Mouse (Mus musculus) stomach, postnatal 0 days (tissue): ENCODE data around the gene Cyp27a1. TPM values are rescaled to one million over a fixed set of nuclear protein-coding genes. Genes with fewer than 3 reads are reported as not detected.

Experiments used
- ATAC-seq: fragments of 200-750 bp; cut with Nextera tagmentation; 2 replicates; pipeline ENCODE4 v1.8.0; 2017; ENCODE audit not compliant: low FRiP score, low TSS enrichment
- DNase-seq: peaks from one replicate; pipeline ENCODE4 v3.0.0-alpha.2; 2016; ENCODE audit warnings: low spot score
- H3K27ac ChIP-seq: fragments of 300-500 bp; sonication (generic); replicated peaks from 2 replicates; pipeline ENCODE4 v1.5.1; 2014; ENCODE audit warnings: mild to moderate bottlenecking, control low read depth
- H3K27me3 ChIP-seq: fragments of 300-500 bp; sonication (generic); 2 replicates; pipeline ENCODE4 v1.6.1; 2014; ENCODE audit warnings: low read length; ENCODE audit not compliant: control insufficient read depth, insufficient read depth
- H3K36me3 ChIP-seq: fragments of 300-500 bp; sonication (generic); 2 replicates; pipeline ENCODE4 v1.6.1; 2014; ENCODE audit warnings: low read length, mixed read lengths; ENCODE audit not compliant: control insufficient read depth, insufficient read depth
- H3K4me1 ChIP-seq: fragments of 300-500 bp; sonication (generic); replicated peaks from 2 replicates; pipeline ENCODE4 v1.6.1; 2014; ENCODE audit warnings: antibody characterized with exemption; ENCODE audit not compliant: control insufficient read depth, insufficient read depth
- H3K4me2 ChIP-seq: fragments of 300-500 bp; sonication (generic); replicated peaks from 2 replicates; pipeline ENCODE4 v1.6.1; 2014; ENCODE audit warnings: low read depth, mild to moderate bottlenecking, control low read depth, moderate library complexity
- H3K4me3 ChIP-seq: fragments of 300-500 bp; sonication (generic); 2 replicates; pipeline ENCODE4 v1.5.1; 2014; ENCODE audit warnings: low read depth, low read length, control low read depth
- H3K9ac ChIP-seq: fragments of 300-500 bp; sonication (generic); 2 replicates; pipeline ENCODE4 v1.6.1; 2014; ENCODE audit warnings: mild to moderate bottlenecking, low read length, control low read depth, mixed read lengths
- H3K9me3 ChIP-seq: fragments of 300-500 bp; sonication (generic); 2 replicates; pipeline ENCODE4 v1.6.1; 2016; ENCODE audit warnings: low read length; ENCODE audit not compliant: control insufficient read depth
- CTCF ChIP-seq: IDR thresholded peaks from 2 replicates; pipeline ENCODE4 v1.5.1; 2016; ENCODE audit warnings: antibody characterized with exemption, low read depth, mild to moderate bottlenecking, moderate library complexity
- EP300 ChIP-seq: optimal IDR thresholded peaks from 2 replicates; pipeline ENCODE3; 2016; ENCODE audit warnings: antibody characterized with exemption
- WGBS: fragments of 180-500 bp; shearing (Covaris S2); extraction: QIAGEN DNeasy Blood & Tissue Kit; methylation state at CpG from one replicate; pipeline ENCODE4 v1.1.7; 2014; 5-methylcytosine and 5-hydroxymethylcytosine counted together
- polyA plus RNA-seq: library from polyadenylated mRNA; unstranded; fragments of >200 nt; fragmentation: Nextera tagmentation; extraction: Ambion mirVana; gene quantifications from 2 replicates; pipeline ENCODE4 v1.2.1, GENCODE M21; 2015

Gene Cyp27a1
- polyA plus RNA-seq, 1 experiment from 2014 or later = 8.8 TPM

- Histone ChIP-seq H3K4me2 (no peak overlapping the region), H3K9me3 (no peaks in the 10 kb centered on the region), H3K27me3 (no peaks in the 10 kb centered on the region), H3K36me3 (no peaks in the 10 kb centered on the region), H3K9ac (no peak overlapping the region), H3K4me1 (no peaks in the 10 kb centered on the region), H3K27ac (no peak overlapping the region), H3K4me3 (no peak overlapping the region)
- TF ChIP-seq EP300 (no peak), CTCF (no peak)
- DNase-seq (no peak), ATAC-seq (no peak)
- 61% methylated on average over 6 of the region's 6 CpGs for WGBS
These were observed 8.3 kb downstream of the Cyp27a1 start for GRCm38 (mm10) chr1:74721657-74722056.

- H3K27ac ChIP-seq = no peak overlapping the region
- no peaks in the 10 kb centered on the region for H3K36me3 ChIP-seq
- H3K9me3 ChIP-seq = no peaks in the 10 kb centered on the region
- ATAC-seq (no peak), DNase-seq (peak; percentile 27)
- H3K4me3 ChIP-seq = no peak overlapping the region
- H3K4me2 ChIP-seq = no peak overlapping the region
- no peak overlapping the region for H3K9ac ChIP-seq
- H3K27me3 ChIP-seq = no peaks in the 10 kb centered on the region
- WGBS = 73% methylated on average over 2 of the region's 2 CpGs
- TF ChIP-seq EP300 (no peak), CTCF (peak; percentile 61)
- no peaks in the 10 kb centered on the region for H3K4me1 ChIP-seq
These were observed 10.4 kb downstream of the Cyp27a1 start for GRCm38 (mm10) chr1:74723748-74724147.

GRCm38 (mm10) chr1:74726114-74726513 lies 12.7 kb downstream of the Cyp27a1 start:
- H3K27ac ChIP-seq = no peak overlapping the region
- no peak overlapping the region for H3K4me2 ChIP-seq
- no peaks in the 10 kb centered on the region for H3K4me1 ChIP-seq
- H3K27me3 ChIP-seq = no peaks in the 10 kb centered on the region
- no peaks in the 10 kb centered on the region for H3K36me3 ChIP-seq
- 36% methylated on average over 5 of the region's 5 CpGs for WGBS
- DNase-seq = no peak
- no peak overlapping the region for H3K9ac ChIP-seq
- H3K9me3 ChIP-seq = no peaks in the 10 kb centered on the region
- TF ChIP-seq EP300 = no peak
- no peak for TF ChIP-seq CTCF
- H3K4me3 ChIP-seq = no peak overlapping the region
- ATAC-seq = no peak

- H3K27ac ChIP-seq = 0 out of 2 replicates have a peak overlapping the region, but pooled peaks have one; percentile 3
- H3K27me3 ChIP-seq = no peaks in the 10 kb centered on the region
- no peaks in the 10 kb centered on the region for H3K4me1 ChIP-seq
- ATAC-seq (peak; percentile 77), DNase-seq (peak; percentile 25)
- TF ChIP-seq EP300 (no peak), CTCF (no peak)
- 35% methylated on average over 5 of the region's 5 CpGs for WGBS
- H3K9me3 ChIP-seq = no peaks in the 10 kb centered on the region
- no peak overlapping the region for H3K9ac ChIP-seq
- no peak overlapping the region for H3K4me2 ChIP-seq
- no peaks in the 10 kb centered on the region for H3K36me3 ChIP-seq
- H3K4me3 ChIP-seq = no peak overlapping the region
These were observed 13.3 kb downstream of the Cyp27a1 start for GRCm38 (mm10) chr1:74726674-74727073.

GRCm38 (mm10) chr1:74728446-74728845 lies 15.1 kb downstream of the Cyp27a1 start:
- no peak overlapping the region for H3K4me2 ChIP-seq
- H3K4me3 ChIP-seq = no peak overlapping the region
- H3K9ac ChIP-seq = no peak overlapping the region
- H3K27ac ChIP-seq = no peak overlapping the region
- H3K36me3 ChIP-seq = no peaks in the 10 kb centered on the region
- TF ChIP-seq CTCF = no peak
- TF ChIP-seq EP300 = no peak
- H3K4me1 ChIP-seq = no peaks in the 10 kb centered on the region
- H3K9me3 ChIP-seq = no peaks in the 10 kb centered on the region
- ATAC-seq (no peak), DNase-seq (no peak)
- no peaks in the 10 kb centered on the region for H3K27me3 ChIP-seq
- WGBS = 70% methylated on average over 8 of the region's 8 CpGs

GRCm38 (mm10) chr1:74736977-74737376 lies 23.6 kb downstream of the Cyp27a1 start:
- H3K27ac ChIP-seq = no peak overlapping the region
- no peak for DNase-seq
- no peak overlapping the region for H3K9ac ChIP-seq
- TF ChIP-seq CTCF = no peak
- no peak for TF ChIP-seq EP300
- no peak overlapping the region for H3K4me2 ChIP-seq
- no peak for ATAC-seq
- H3K36me3 ChIP-seq = no peaks in the 10 kb centered on the region
- H3K4me1 ChIP-seq = no peaks in the 10 kb centered on the region
- no peaks in the 10 kb centered on the region for H3K27me3 ChIP-seq
- H3K9me3 ChIP-seq = no peaks in the 10 kb centered on the region
- no peak overlapping the region for H3K4me3 ChIP-seq
- WGBS = 88% methylated on average over 12 of the region's 12 CpGs
